Mouse (Mus musculus): ENCODE results near the gene Syt1.

Syt1 gene

GRCm38 (mm10) chr10:108638095-108638494, 372.7 kb downstream of the Syt1 start:
- DNase-seq = peak; percentile 26

GRCm38 (mm10) chr10:108636086-108636485, 374.7 kb downstream of the Syt1 start:
- DNase-seq = no peak

- DNase-seq = no peak
These were observed 375.2 kb downstream of the Syt1 start for GRCm38 (mm10) chr10:108635616-108636015.

- DNase-seq = no peak
These were observed 379.9 kb downstream of the Syt1 start for GRCm38 (mm10) chr10:108630841-108631240.

GRCm38 (mm10) chr10:108626404-108626803, 384.4 kb downstream of the Syt1 start:
- no peak for DNase-seq

- no peak for DNase-seq
These were observed 387.8 kb downstream of the Syt1 start for GRCm38 (mm10) chr10:108623002-108623401.

GRCm38 (mm10) chr10:108619861-108620260, 390.9 kb downstream of the Syt1 start:
- no peak for DNase-seq

GRCm38 (mm10) chr10:108619217-108619616, 391.6 kb downstream of the Syt1 start:
- no peak for DNase-seq

GRCm38 (mm10) chr10:108610057-108610644, 400.6 kb downstream of the Syt1 start:
- peak; percentile 42 for DNase-seq

- no peak for DNase-seq
These were observed 408.9 kb downstream of the Syt1 start for GRCm38 (mm10) chr10:108601672-108602412.

- DNase-seq = peak; percentile 20
These were observed 410.1 kb downstream of the Syt1 start for GRCm38 (mm10) chr10:108600693-108601092.

GRCm38 (mm10) chr10:108597385-108597784, 413.4 kb downstream of the Syt1 start:
- no peak for DNase-seq

GRCm38 (mm10) chr10:108596162-108596927, 414.4 kb downstream of the Syt1 start:
- no peak for DNase-seq

- no peak for DNase-seq
These were observed 421.4 kb downstream of the Syt1 start for GRCm38 (mm10) chr10:108589355-108589754.

- no peak for DNase-seq
These were observed 421.9 kb downstream of the Syt1 start for GRCm38 (mm10) chr10:108588924-108589323.

- no peak for DNase-seq
These were observed 427.1 kb downstream of the Syt1 start for GRCm38 (mm10) chr10:108583694-108584093.

GRCm38 (mm10) chr10:108582397-108582730, 428.4 kb downstream of the Syt1 start:
- no peak for DNase-seq

- DNase-seq = peak; percentile 56
These were observed 429.0 kb downstream of the Syt1 start for GRCm38 (mm10) chr10:108581555-108582396.

- no peak for DNase-seq
These were observed 429.9 kb downstream of the Syt1 start for GRCm38 (mm10) chr10:108580786-108581420.

- DNase-seq = no peak
These were observed 431.4 kb downstream of the Syt1 start for GRCm38 (mm10) chr10:108579396-108579795.

- peak; percentile 59 for DNase-seq
These were observed 433.2 kb downstream of the Syt1 start for GRCm38 (mm10) chr10:108577611-108578010.

- DNase-seq = no peak
These were observed 438.0 kb downstream of the Syt1 start for GRCm38 (mm10) chr10:108572764-108573163.
